Mouse (Mus musculus): ENCODE data around the gene Lsm12.
A peak's percentile ranks its signal among the peaks of the same experiment; 100 is the strongest.
"Not testable (repeated sequence)": the region's sequence is repeated elsewhere in the genome, so short reads cannot be mapped to it uniquely, and the experiment has no call there.

The Lsm12 gene

DNA sequence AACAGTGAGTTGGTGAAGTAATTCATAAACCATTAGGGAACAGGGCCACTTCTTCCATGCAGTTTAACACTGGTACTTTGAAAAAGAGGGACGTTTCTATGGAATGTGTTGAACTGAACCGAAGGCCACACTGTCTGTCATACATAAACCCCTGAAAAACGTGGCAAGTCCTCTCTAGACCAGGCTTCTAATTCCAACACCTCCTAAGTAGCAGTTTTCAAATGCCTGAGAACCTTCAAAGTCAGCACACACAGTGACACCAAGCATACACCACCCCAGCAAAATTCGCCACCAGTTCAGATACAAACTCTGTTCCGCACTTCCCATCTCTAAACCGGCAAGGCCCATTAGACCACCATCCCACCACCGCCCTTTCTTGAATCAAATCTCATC is 847 bp downstream of the Lsm12 start:
- no peak for DNase-seq

- DNase-seq, result no peak
Measured at GRCm38 (mm10) chr11:102179836-102180235, 5.3 kb downstream of the Lsm12 start.

GRCm38 (mm10) chr11:102168689-102169088 is 16.4 kb downstream of the Lsm12 start:
- no peak for DNase-seq

DNA sequence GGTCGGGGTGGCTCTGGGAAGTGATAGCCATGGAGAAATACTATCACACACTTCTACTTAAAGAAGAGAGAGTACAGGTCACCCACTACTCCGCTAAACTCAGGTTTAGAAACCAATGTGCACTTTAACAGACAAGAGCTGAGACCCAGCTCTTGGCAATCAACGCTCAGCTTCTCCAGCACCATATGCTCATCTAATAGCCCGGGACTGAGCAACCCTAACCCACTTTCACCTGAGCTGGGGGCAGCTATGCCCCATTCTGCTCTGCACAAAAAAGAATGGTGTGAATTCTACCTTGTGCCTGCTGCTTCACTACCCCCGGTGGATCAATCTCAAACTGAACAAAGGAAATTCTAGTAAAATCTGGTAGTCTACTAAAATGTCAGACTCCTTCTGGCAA is 17.6 kb downstream of the Lsm12 start:
- peak in 1 of 2 experiments; percentile 48 for DNase-seq

DNA sequence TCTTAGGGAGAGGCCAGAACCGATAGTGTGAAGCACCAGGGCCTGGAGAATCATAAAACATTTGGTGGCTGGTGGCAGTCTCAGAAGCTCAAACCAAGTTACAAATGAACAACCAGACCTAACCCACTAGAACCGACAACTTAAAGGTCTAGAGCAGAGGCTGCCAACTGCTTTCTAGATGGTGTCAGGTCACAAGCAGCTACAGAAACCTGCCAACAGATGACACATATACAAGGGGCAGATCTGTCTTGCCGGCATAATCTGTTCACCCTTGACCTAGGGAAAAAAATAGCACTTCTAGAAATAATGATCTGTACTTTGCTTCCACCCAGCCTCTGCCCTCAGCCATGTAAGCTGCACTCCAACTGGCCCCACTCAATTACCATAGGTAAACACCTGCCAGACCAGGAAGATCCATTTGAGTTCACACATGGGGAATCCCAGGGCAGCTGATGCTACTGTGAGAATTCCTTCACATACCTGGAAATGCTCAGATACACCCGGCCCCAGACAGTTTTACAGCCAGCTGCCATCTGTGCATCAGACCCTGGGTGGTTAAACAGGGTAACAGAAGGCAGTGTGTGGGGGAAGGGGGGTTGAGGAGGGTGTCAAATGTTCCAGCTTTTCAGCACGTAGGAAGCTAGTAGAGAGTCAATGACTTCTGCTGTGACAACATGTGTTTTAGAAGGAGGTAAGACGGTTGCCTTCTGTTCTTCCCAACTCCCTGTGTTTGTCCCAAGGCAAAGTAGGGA is 18.9 kb downstream of the Lsm12 start:
- DNase-seq, result peak; percentile 75 to 78

- DNase-seq, result peak; percentile 85 to 94
Measured at GRCm38 (mm10) chr11:102159781-102160180, 25.3 kb downstream of the Lsm12 start.

GRCm38 (mm10) chr11:102158024-102158423 is 27.1 kb downstream of the Lsm12 start:
- DNase-seq, result not testable (repeated sequence)

DNA sequence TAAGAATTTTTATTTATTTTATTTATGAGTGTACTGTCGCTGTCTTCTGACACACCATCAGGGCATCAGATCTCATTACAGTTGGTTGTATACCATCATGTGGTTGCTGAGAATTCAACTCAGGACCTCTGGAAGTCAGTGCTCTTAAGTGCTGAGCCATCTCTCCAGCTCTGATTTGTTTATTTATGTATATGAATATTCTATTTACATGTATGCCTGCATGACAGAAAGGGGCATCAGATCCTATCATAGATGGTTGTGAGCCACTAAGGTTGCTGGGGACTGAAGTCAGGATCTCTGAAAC is 28.4 kb downstream of the Lsm12 start:
- no peak for DNase-seq

- DNase-seq, result peak; percentile 92 to 93
Measured at GRCm38 (mm10) chr11:102156039-102156785, 28.9 kb downstream of the Lsm12 start, which contains the start of gene Tmem101. TSS of gene Tmem101 (minus strand) at chr11:102156404.

DNA sequence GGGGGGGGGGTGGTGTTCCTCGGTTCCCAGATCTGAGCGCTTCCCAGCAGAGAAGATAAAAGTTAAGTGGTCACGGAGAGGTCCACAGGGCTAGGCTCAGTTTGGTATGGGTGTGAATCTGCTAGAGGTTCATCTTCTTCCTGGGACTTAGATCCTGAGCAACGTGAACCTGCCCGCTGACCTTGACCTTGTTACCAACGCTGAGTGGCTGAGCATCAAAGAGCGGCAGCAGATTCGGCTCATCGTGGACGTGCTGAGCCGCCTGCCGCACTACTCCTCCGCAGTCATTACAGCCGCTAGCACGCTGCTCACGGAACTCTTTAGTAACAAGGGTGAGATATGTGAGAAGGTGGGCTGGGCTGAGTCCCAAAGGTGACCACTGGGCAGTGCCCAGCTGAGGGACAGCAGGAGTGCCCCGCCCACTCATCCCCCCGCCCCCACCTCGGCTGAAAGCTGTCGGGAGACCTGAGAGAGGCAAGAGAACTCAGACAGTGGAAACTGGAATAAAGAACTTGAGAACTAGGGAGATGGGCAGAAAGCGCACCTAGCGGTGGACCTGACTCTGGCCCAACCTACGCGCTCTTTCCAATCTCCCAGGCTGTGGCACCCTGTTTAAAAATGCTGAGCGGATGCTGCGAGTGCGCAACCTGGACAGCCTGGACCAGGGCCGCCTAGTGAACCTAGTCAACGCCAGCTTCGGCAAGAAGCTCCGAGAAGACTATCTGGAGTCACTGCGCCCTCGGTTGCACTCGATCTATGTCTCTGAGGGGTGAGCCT is 37.7 kb downstream of the Lsm12 start:
- no peak for DNase-seq

GRCm38 (mm10) chr11:102146531-102146930 is 38.6 kb downstream of the Lsm12 start:
- no peak for DNase-seq

DNA sequence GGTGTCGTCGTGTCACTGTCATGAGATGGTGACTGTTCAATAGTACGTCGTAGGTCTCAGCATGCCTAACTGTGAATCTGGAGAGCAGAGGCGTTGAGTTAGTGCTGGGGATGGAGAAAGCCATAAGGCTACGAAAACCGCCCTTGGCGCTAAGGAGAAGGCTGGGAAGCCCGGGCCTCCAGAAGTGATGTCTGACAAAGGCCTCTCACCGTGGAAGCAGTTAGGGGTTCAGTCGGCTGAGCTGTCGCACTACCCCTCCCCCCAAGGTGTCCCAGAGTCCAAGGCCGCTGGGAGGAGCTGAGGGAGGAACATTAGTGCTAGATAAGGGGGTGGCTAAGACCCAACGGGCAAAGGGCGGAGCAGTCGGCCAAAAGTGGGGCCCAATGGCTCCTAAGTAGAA is 39.1 kb downstream of the Lsm12 start:
- no peak for DNase-seq

DNA sequence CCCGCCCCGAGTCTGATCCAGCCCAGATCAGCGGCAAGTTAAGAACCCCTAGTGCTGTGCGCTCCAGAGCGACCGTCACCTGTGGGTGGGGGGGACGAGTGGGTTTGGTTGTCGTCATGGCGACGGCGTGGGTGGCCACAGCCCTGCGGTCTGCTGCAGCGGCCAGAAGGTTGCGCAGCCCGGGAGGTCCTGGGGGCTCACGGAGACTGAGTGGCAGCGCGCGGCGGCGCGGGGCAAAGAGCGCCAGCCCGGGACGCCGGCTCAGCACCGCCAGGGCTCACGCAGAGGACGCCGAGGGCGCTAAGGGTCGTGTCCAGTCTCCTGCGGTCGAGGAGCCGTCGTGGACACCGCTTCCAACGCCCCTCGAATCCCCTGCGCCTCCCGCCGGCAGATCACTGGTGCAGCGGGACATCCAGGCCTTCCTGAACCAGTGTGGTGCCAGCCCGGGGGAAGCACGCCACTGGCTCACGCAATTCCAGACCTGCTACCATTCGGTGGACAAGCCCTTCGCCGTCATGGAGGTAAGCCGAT is 39.6 kb downstream of the Lsm12 start, which contains the start of gene Nags:
Gene Nags, plus strand, starts transcription at position 43 of the 531 bp plus-strand sequence.
- DNase-seq, result no peak

DNA sequence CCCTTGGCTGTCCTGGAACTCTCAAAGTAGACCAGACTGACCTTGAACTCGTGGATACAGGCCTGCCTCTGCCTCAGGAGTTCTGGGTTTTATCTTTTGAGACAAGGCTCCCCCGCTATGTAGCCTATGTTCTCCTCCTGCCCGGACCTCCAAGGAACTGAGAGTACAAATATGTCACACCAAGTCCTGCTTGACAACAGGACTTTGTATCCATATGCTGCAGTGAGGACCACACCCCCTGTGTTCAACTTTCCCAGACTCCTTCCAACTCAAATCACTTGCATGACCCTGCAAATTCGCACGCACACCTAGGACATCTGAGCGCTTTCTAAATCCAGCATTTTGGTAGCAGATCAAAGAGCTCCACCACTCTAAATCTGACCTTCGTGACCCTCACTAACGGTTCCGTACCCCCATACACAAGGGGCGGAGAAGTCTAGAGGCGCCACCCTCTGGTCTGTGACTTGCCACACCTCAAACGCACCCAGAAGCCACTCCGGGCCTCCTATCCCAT is 40.1 kb downstream of the Lsm12 start:
- DNase-seq, result no peak

DNA sequence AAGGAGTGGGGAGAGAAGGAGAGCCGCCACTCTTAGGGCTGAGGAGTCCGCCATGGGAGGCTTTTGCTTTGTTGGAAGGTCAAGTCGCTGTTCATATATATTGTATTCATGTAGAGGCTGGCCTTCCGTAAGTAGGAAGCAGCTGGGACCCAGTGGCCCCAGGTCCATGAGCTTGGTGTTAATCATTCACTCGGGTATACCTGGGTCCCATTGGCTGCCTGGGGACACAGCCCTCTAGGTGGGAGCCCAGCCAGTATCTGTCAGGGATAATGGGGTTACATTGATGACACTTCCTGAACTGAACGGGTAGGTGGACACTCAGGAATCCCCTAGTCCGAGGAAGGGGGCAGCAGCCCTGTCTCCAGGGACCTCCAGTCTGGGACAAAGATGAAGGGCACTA is 42.7 kb downstream of the Lsm12 start:
- DNase-seq, result no peak

GRCm38 (mm10) chr11:102140508-102140907 is 44.6 kb downstream of the Lsm12 start:
- peak; percentile 81 to 82 for DNase-seq

GRCm38 (mm10) chr11:102138447-102138740 is 46.7 kb downstream of the Lsm12 start:
- DNase-seq, result peak; percentile 86 to 87

DNA sequence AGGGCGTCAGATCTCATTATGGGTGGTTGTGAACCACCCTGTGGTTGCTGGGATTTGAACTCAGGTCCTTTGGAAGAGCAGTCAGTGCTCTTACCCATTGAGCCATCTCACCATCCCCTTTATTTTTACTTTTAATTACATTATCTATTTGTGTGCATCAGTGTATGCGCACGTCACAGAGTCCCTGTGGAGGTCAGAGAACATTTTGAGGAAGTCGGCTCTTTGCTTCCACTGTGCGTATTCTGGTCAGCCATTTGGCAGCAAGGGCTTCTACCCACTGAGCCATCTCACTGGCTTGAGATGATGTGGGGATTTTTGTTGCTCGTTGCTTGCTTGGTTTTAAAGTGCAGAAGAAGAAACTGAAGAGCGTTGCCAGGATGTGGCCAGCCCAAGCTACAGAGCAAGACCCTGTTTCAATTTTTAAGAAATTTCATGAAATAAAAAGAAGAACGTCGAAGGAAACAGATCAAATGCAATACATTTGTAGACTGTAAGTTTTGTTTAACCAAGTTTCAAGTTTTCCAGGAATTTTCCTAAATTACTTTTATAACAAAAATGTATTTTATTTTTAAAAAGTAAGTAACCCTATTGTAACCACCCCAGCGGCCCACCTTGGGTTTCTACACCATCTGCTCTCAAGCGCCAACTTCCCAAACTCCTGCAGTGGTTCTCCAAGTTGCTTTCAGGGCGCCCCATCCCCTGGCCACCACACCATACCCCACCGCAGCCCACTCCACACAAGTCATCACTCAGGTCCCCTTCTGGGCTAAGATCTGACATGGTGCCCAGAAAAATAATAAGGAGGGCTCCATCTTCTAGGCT is 47.3 kb downstream of the Lsm12 start:
- DNase-seq, result no peak

DNA sequence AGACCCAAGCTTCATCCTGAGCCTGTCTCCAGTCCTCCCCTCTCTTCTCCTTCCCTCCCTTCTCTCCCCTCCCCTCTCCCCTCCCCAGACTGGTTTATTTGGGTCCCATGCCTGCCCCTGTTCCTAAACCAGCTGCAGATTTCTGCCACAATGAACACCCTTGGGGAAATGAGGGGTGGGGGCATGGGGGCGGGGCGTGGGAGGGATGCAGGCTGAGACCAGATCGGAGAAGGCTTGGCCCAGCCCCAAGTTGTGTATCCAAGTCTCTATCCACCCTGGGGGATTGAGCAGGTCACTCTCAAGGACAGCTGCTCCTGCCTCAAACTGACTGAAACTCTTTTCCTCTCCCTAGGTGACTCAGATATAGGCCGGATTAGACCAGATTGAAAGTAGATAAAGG is 50.6 kb downstream of the Lsm12 start:
- DNase-seq, result no peak

DNA sequence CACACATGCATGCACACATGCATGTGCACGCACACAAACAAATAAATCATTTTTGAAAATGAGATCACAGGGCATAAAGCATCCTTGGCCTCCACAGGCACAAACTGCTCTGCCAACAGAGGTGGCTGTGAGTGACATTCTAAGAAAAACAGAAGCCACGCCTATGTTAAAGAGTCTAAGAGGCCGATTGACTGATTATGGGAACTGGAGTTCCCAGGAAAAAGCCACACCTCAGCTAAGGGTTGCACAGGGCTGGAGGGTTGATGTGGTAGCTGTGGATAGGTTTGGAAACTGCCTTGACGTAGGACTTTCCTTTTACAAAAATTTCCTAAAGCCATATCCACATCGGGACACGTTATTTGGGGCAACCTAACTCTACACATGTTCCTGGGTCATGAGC is 67.7 kb downstream of the Lsm12 start:
- DNase-seq, result no peak

DNA sequence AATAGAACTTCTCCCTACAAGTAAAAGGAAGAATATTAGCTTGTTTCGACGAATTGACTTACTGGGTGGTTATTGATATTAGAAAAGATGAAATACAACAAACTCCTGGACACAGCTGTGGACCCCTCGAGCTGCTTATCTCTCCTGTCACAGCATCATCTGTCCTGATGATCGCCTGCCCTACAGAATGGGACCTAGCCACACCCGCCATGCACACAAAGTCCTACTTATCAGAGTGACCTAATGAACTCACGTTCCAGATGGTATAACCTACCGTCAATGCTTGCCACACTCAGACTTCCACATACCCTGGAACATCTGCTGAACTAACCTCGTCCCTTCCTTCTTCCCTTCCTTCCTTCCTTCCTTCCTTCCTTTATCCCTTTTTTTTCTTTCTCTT is 68.9 kb downstream of the Lsm12 start:
- no peak for DNase-seq

Measured in cerebellum, postnatal 14 days (tissue).